Mouse (Mus musculus): Measurements from ENCODE around the gene Gtsf1l. TPM values are rescaled to one million over a fixed set of nuclear protein-coding genes. Genes with fewer than 3 reads are reported as not detected.

Gtsf1l gene
- polyA plus RNA-seq, 1 experiment from 2014 or later: not detected

DNA sequence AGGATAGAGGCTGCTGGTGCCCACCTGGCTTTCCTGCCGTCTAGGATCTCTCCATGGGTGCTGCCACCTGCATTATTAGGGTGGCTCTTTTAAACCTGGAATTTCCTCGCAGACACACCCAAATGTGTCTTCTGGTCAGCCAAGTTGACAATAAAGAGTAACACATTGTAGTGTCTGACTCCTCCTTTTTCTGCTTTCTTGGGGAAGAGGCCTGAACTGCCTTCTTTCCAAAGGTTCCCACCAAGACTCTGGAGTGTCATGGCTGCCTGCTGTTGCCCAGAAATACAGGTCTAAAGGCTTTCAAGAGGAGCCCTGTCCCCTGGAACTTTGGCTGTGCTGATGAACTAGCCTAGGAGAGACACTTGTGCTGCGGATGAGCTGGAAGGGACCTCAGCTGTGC, 3.1 kb downstream of the Gtsf1l start:
- H3K27me3 ChIP-seq: no peaks in the 10 kb centered on the region
- no peaks in the 10 kb centered on the region for H3K4me1 ChIP-seq (replicated peaks)
- no peak overlapping the region for H3K4me2 ChIP-seq
- peaks cover 50% of the 10 kb centered on the region for H3K36me3 ChIP-seq
- DNase-seq (no peak), ATAC-seq (ENCODE audit: low read depth) (no peak)
- H3K27ac ChIP-seq: no peak overlapping the region
- 77% methylated on average over 3 of the region's 3 CpGs for WGBS (ENCODE audit: insufficient replicate concordance)
- H3K9me3 ChIP-seq (replicated peaks): no peaks in the 10 kb centered on the region
- no peak overlapping the region for H3K9ac ChIP-seq
- H3K4me3 ChIP-seq (replicated peaks): no peak overlapping the region

GRCm38 (mm10) chr2:163082591-163082990, 5.1 kb downstream of the Gtsf1l start:
- WGBS (ENCODE audit: insufficient replicate concordance): 42% methylated on average over 5 of the region's 5 CpGs
- H3K27me3 ChIP-seq: no peaks in the 10 kb centered on the region
- H3K4me1 ChIP-seq (replicated peaks): no peaks in the 10 kb centered on the region
- no peak overlapping the region for H3K4me3 ChIP-seq (replicated peaks)
- no peak for DNase-seq
- no peak for ATAC-seq (ENCODE audit: low read depth)
- H3K36me3 ChIP-seq: peaks cover 69% of the 10 kb centered on the region
- H3K9ac ChIP-seq: no peak overlapping the region
- H3K4me2 ChIP-seq: no peak overlapping the region
- H3K9me3 ChIP-seq (replicated peaks): no peaks in the 10 kb centered on the region
- H3K27ac ChIP-seq: no peak overlapping the region

- DNase-seq (no peak), ATAC-seq (ENCODE audit: low read depth) (no peak)
- H3K4me3 ChIP-seq (replicated peaks): no peak overlapping the region
- 89% methylated on average over 4 of the region's 4 CpGs for WGBS (ENCODE audit: insufficient replicate concordance)
- no peaks in the 10 kb centered on the region for H3K9me3 ChIP-seq (replicated peaks)
- H3K27ac ChIP-seq: no peak overlapping the region
- peaks cover 92% of the 10 kb centered on the region for H3K36me3 ChIP-seq
- H3K9ac ChIP-seq: no peak overlapping the region
- H3K4me1 ChIP-seq (replicated peaks): no peaks in the 10 kb centered on the region
- no peak overlapping the region for H3K4me2 ChIP-seq
- no peaks in the 10 kb centered on the region for H3K27me3 ChIP-seq
Measured at GRCm38 (mm10) chr2:163079041-163079440, 8.6 kb downstream of the Gtsf1l start.

- H3K36me3 ChIP-seq: peaks cover 98% of the 10 kb centered on the region
- H3K4me1 ChIP-seq (replicated peaks): no peaks in the 10 kb centered on the region
- H3K9ac ChIP-seq: no peak overlapping the region
- ATAC-seq (ENCODE audit: low read depth) (no peak), DNase-seq (no peak)
- no peak overlapping the region for H3K27ac ChIP-seq
- H3K9me3 ChIP-seq (replicated peaks): no peaks in the 10 kb centered on the region
- 84% methylated on average over 3 of the region's 3 CpGs for WGBS (ENCODE audit: insufficient replicate concordance)
- H3K4me2 ChIP-seq: no peak overlapping the region
- H3K27me3 ChIP-seq: no peaks in the 10 kb centered on the region
- no peak overlapping the region for H3K4me3 ChIP-seq (replicated peaks)
Measured at GRCm38 (mm10) chr2:163075234-163075633, 12.4 kb downstream of the Gtsf1l start.

- Histone ChIP-seq H3K27me3 (no peaks in the 10 kb centered on the region), H3K4me2 (no peak overlapping the region), H3K9me3 (replicated peaks) (no peaks in the 10 kb centered on the region), H3K36me3 (peaks cover 99% of the 10 kb centered on the region), H3K9ac (no peak overlapping the region), H3K4me1 (replicated peaks) (no peaks in the 10 kb centered on the region), H3K27ac (no peak overlapping the region), H3K4me3 (replicated peaks) (no peak overlapping the region)
- DNase-seq: no peak
- ATAC-seq (ENCODE audit: low read depth): no peak
- 92% methylated on average over 12 of the region's 12 CpGs for WGBS (ENCODE audit: insufficient replicate concordance)
Measured at GRCm38 (mm10) chr2:163074808-163075207, 12.8 kb downstream of the Gtsf1l start.

DNA sequence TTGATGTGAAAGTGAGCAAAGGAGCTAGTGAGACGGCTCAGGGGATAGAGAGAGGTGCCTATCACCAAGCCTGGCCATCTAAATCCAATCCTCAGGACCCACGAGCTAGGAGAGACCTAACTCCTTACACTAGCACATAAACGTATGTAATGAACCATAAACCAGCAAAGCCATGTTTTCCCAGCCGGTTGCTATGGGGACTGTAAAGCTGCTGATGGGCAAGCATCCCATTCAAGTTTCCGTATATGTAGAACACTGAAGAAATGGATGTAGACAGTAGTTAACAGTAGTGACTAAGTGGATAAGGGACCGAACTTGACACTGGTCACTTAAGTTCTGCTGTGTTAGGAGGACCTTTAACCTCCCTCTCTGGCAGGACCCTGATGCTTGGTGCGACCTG, 13.6 kb downstream of the Gtsf1l start:
- H3K4me1 ChIP-seq (replicated peaks): no peaks in the 10 kb centered on the region
- H3K4me3 ChIP-seq (replicated peaks): no peak overlapping the region
- no peak for ATAC-seq (ENCODE audit: low read depth)
- WGBS (ENCODE audit: insufficient replicate concordance): 83% methylated on average over 7 of the region's 7 CpGs
- H3K36me3 ChIP-seq: peaks cover 99% of the 10 kb centered on the region
- H3K9ac ChIP-seq: no peak overlapping the region
- H3K4me2 ChIP-seq: no peak overlapping the region
- no peaks in the 10 kb centered on the region for H3K27me3 ChIP-seq
- no peak for DNase-seq
- no peaks in the 10 kb centered on the region for H3K9me3 ChIP-seq (replicated peaks)
- H3K27ac ChIP-seq: no peak overlapping the region

DNA sequence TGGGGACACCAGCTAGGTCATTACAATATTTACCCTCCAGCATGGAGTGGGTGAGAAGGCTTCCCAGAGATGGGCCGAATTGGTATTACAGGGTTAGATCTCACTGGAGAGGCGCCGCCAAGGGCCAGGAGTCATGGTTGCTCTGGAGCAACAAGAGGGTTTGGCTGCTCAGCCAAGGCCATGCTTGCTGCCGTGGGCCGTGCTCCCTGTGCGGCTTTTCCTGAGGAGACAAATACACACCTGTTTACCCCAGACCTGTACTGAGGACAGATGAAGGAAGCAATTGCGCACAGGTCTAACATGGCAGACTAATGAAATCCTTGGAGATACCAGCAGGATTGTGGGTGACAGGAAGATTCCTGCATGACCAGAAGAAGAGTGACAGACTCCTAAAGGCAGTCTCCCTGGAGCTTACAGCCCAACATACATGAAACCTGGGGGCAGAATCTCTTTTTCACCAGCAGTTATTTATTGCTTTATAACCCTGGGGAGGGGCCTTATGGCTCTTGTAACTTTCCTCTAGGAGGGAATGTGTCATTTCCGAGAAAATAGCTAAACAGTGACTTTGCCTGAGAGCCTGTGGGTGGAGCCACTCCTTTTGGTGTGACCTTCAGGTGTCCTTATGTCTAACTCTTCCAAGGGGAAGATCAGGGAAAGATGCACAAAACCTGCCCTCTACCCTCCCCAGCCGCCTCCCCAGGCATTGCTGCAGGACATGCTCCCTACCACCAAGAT, 14.5 kb downstream of the Gtsf1l start:
- Histone ChIP-seq H3K4me2 (no peak overlapping the region), H3K27ac (no peak overlapping the region)

DNA sequence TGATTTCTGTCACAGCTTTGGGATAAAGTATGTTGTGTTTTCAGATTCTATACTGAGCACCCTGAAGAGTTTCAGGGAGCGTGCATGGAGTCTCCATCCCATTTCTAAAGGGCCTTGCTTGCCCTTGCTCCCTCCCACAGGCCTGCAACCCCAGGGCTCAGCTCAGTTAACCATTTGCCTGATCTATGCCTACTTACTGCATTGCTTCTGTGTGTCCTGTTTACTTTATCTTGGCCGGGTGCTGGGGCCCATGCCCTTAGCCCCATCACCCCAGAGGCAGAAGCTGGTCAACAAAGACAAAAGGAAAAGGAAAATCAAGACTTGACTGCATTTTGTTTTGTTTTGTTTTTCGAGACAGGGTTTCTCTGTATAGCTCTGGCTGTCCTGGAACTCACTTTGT, 16.1 kb downstream of the Gtsf1l start:
- Histone ChIP-seq H3K36me3 (peaks cover 99% of the 10 kb centered on the region), H3K9ac (no peak overlapping the region), H3K9me3 (replicated peaks) (no peaks in the 10 kb centered on the region), H3K27ac (no peak overlapping the region), H3K4me3 (replicated peaks) (no peak overlapping the region), H3K27me3 (no peaks in the 10 kb centered on the region), H3K4me1 (replicated peaks) (no peaks in the 10 kb centered on the region), H3K4me2 (no peak overlapping the region)
- WGBS (ENCODE audit: insufficient replicate concordance): 73% methylated on average over 3 of the region's 3 CpGs
- no peak for DNase-seq
- peak; percentile 57; the same call in 1 of the 2 replicates for ATAC-seq (ENCODE audit: low read depth)

More for the DNA sequence above, 14.5 kb downstream of the Gtsf1l start:
- H3K9me3 ChIP-seq (replicated peaks): no peaks in the 10 kb centered on the region
- DNase-seq (no peak), ATAC-seq (ENCODE audit: low read depth) (no peak)
- WGBS (ENCODE audit: insufficient replicate concordance): 88% methylated on average over 9 of the region's 9 CpGs
- no peaks in the 10 kb centered on the region for H3K4me1 ChIP-seq (replicated peaks)
- no peak overlapping the region for H3K4me3 ChIP-seq (replicated peaks)
- H3K36me3 ChIP-seq: peaks cover 99% of the 10 kb centered on the region
- no peaks in the 10 kb centered on the region for H3K27me3 ChIP-seq
- H3K9ac ChIP-seq: no peak overlapping the region

DNA sequence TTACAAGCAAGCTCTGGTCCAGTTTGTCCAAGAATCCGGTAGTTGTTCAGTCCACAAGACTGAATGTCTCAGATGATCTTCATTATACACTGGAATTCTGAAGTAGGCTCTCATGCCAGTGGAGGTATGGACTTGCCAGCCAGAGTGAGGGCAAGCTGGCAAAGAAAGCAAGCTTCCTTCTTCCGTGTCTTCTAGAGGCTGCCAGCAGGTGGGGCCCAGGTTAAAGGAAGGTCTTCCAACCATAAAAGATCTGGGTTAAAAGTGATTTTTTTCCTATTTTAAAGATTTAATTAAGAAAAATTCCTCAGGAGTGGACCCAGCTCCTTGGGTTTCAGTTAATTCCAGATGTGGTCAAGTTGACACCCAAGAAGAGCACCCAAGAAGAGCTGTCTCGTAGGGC, 17.4 kb downstream of the Gtsf1l start:
- Histone ChIP-seq H3K4me3 (replicated peaks) (no peak overlapping the region), H3K9ac (no peak overlapping the region), H3K36me3 (peaks cover 99% of the 10 kb centered on the region), H3K9me3 (replicated peaks) (no peaks in the 10 kb centered on the region), H3K27ac (no peak overlapping the region), H3K4me2 (no peak overlapping the region), H3K27me3 (no peaks in the 10 kb centered on the region), H3K4me1 (replicated peaks) (no peaks in the 10 kb centered on the region)
- no peak for DNase-seq
- 89% methylated on average over 3 of the region's 3 CpGs for WGBS (ENCODE audit: insufficient replicate concordance)
- no peak for ATAC-seq (ENCODE audit: low read depth)

DNA sequence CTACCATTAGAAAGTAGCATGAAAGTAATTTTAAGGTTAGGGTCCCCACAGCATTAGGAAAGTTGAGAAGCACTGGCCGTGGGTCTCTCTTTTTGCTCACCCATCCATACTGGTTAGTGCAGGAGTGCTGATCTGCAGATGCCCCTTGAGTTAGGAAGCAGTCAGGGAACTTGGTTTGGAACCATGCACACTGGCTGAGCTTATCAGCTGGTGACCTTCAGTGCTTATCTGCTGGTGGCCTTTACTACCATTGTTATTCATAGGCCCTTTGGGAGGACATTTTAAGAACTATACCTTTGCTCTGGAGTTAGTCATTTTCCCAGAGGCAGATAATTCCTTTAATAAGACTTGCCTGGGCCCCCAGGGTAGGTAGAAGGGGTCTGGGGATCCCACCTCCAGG, 20.4 kb downstream of the Gtsf1l start:
- Histone ChIP-seq H3K4me3 (replicated peaks) (no peak overlapping the region), H3K27me3 (no peaks in the 10 kb centered on the region), H3K4me2 (no peak overlapping the region), H3K36me3 (peaks cover 100% of the 10 kb centered on the region), H3K9ac (no peak overlapping the region), H3K27ac (no peak overlapping the region), H3K9me3 (replicated peaks) (no peaks in the 10 kb centered on the region), H3K4me1 (replicated peaks) (no peaks in the 10 kb centered on the region)
- DNase-seq: no peak
- no peak for ATAC-seq (ENCODE audit: low read depth)
- 72% methylated on average over 1 of the region's 1 CpGs for WGBS (ENCODE audit: insufficient replicate concordance)

GRCm38 (mm10) chr2:163066326-163066725, 21.3 kb downstream of the Gtsf1l start:
- Histone ChIP-seq H3K36me3 (peaks cover 100% of the 10 kb centered on the region), H3K4me3 (replicated peaks) (no peak overlapping the region), H3K4me2 (no peak overlapping the region), H3K9ac (no peak overlapping the region), H3K27me3 (no peaks in the 10 kb centered on the region), H3K4me1 (replicated peaks) (peaks cover 2% of the 10 kb centered on the region), H3K27ac (no peak overlapping the region), H3K9me3 (replicated peaks) (no peaks in the 10 kb centered on the region)
- ATAC-seq (ENCODE audit: low read depth) (no peak), DNase-seq (no peak)
- WGBS (ENCODE audit: insufficient replicate concordance): 83% methylated on average over 6 of the region's 6 CpGs

- Histone ChIP-seq H3K4me2 (no peak overlapping the region), H3K27me3 (no peaks in the 10 kb centered on the region), H3K9ac (no peak overlapping the region), H3K4me1 (replicated peaks) (peaks cover 43% of the 10 kb centered on the region), H3K36me3 (peaks cover 95% of the 10 kb centered on the region), H3K27ac (no peak overlapping the region), H3K9me3 (replicated peaks) (no peaks in the 10 kb centered on the region), H3K4me3 (replicated peaks) (no peak overlapping the region)
- no peak for ATAC-seq (ENCODE audit: low read depth)
- DNase-seq: no peak
- 76% methylated on average over 6 of the region's 6 CpGs for whole genome bisulfite sequencing (ENCODE audit: insufficient replicate concordance)
Measured at GRCm38 (mm10) chr2:163062119-163062508, 25.5 kb downstream of the Gtsf1l start.

Measured in liver, embryonic 13.5 days (tissue).